Mouse (Mus musculus) activated CD4-positive, CD25-positive, alpha-beta regulatory T cell, adult 4 months (primary cell): ENCODE data around the gene 1810009A15Rik. TPM values are rescaled to one million over a fixed set of nuclear protein-coding genes. Genes with fewer than 3 reads are reported as not detected.
"Not testable (repeated sequence)": the region's sequence is repeated elsewhere in the genome, so short reads cannot be mapped to it uniquely, and the experiment has no call there.

ENCODE experiments used
- ATAC-seq: one replicate; pipeline ENCODE4 v1.8.0; 2017
- polyA plus RNA-seq, 2 experiments: library from polyadenylated mRNA; unstranded; fragments of 100-300 nt; shearing (Covaris generic); gene quantifications; one replicate each; pipeline ENCODE4 v1.2.1; 2017

Gene 1810009A15Rik
- 100 to 1,000 TPM; 112 to 130 TPM for polyA plus RNA-seq

- peak; percentile 87 for ATAC-seq
Measured at GRCm38 (mm10) chr19:8888511-8889385, at the start of gene 1810009A15Rik, which contains the start of gene Gm49416. Gene 1810009A15Rik, plus strand, starts transcription at chr19:8888853. Gene Gm49416, plus strand, starts transcription at chr19:8888926.

GRCm38 (mm10) chr19:8839103-8839907 lies 49.3 kb upstream of the 1810009A15Rik start, which contains the start of gene Gng3:
Gene Gng3, minus strand, starts transcription at chr19:8839194.
- ATAC-seq: no peak

GRCm38 (mm10) chr19:8839908-8840791 lies 48.5 kb upstream of the 1810009A15Rik start:
- ATAC-seq: peak; percentile 17

- no peak for ATAC-seq
Measured at GRCm38 (mm10) chr19:8841012-8841411, 47.6 kb upstream of the 1810009A15Rik start.

GRCm38 (mm10) chr19:8842961-8843360 lies 45.7 kb upstream of the 1810009A15Rik start:
- ATAC-seq: no peak

GRCm38 (mm10) chr19:8844371-8845129 lies 44.1 kb upstream of the 1810009A15Rik start:
- ATAC-seq: no peak

- ATAC-seq: no peak
Measured at GRCm38 (mm10) chr19:8848356-8848755, 40.3 kb upstream of the 1810009A15Rik start.

GRCm38 (mm10) chr19:8850402-8850901 lies 38.2 kb upstream of the 1810009A15Rik start, which contains the start of gene Lrrn4cl:
Gene Lrrn4cl, plus strand, starts transcription at chr19:8850768.
- ATAC-seq: no peak

GRCm38 (mm10) chr19:8851639-8852038 lies 37.0 kb upstream of the 1810009A15Rik start:
- no peak for ATAC-seq

- no peak for ATAC-seq
Measured at GRCm38 (mm10) chr19:8852236-8852928, 36.3 kb upstream of the 1810009A15Rik start.

GRCm38 (mm10) chr19:8853117-8853516 lies 35.5 kb upstream of the 1810009A15Rik start:
- no peak for ATAC-seq

GRCm38 (mm10) chr19:8857689-8858088 lies 31.0 kb upstream of the 1810009A15Rik start:
- no peak for ATAC-seq

GRCm38 (mm10) chr19:8859018-8859417 lies 29.6 kb upstream of the 1810009A15Rik start:
- ATAC-seq: no peak

GRCm38 (mm10) chr19:8864265-8864664 lies 24.4 kb upstream of the 1810009A15Rik start:
- no peak for ATAC-seq

- ATAC-seq: not testable (repeated sequence)
Measured at GRCm38 (mm10) chr19:8870381-8870780, 18.3 kb upstream of the 1810009A15Rik start.

- no peak for ATAC-seq
Measured at GRCm38 (mm10) chr19:8870838-8871237, 17.8 kb upstream of the 1810009A15Rik start.

- ATAC-seq: peak; percentile 93
Measured at GRCm38 (mm10) chr19:8871267-8872186, 17.1 kb upstream of the 1810009A15Rik start, which contains the start of gene Ubxn1. Gene Ubxn1, plus strand, starts transcription at chr19:8871496.

- ATAC-seq: no peak
Measured at GRCm38 (mm10) chr19:8872266-8872840, 16.3 kb upstream of the 1810009A15Rik start.

- ATAC-seq: no peak
Measured at GRCm38 (mm10) chr19:8875031-8875430, 13.6 kb upstream of the 1810009A15Rik start.
